Mouse (Mus musculus): ENCODE data around the gene Gm10190.
A peak's percentile ranks its signal among the peaks of the same experiment; 100 is the strongest.
"Not testable (repeated sequence)": the region's sequence is repeated elsewhere in the genome, so short reads cannot be mapped to it uniquely, and the experiment has no call there.

Gene Gm10190

DNA sequence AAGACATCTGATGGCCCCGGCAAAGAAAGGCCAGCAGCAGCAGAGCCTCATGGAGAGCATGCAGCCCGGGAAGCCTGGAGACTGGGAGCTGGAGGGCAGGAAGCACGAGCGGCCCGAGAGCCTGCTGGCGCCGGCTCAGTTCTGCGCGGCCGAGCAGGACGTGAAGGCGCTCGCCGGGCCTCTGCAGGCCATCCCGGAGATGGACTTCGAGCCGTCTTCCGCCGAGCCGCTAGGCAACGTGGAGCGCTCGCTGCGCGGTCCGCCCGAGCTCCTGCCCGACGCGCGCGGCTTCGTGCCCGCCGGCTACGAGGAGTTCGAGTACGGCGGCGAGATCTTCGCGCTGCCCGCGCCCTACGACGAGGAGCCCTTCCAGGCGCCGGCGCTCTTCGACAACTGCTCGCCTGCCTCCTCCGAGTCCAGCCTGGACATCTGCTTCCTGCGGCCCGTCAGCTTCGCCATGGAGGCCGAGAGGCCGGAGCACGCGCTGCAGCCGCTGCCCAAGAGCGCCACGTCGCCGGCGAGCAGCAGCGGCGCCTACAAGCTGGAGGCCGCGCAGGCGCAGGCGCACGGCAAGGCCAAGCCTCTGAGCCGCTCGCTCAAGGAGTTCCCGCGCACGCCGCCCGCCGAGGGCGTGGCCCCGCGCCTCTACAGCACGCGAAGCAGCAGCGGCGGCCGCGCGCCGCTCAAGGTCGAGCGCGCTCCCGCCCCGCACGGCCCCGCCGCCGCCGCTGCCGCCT is at the start of gene Gm10190:
Gene Gm10190 (minus strand): TSS at position 553 of the 737 bp plus-strand sequence.
- peak; percentile 80 to 87 for DNase-seq (ENCODE audit: low spot score in 2 of 2)

DNA sequence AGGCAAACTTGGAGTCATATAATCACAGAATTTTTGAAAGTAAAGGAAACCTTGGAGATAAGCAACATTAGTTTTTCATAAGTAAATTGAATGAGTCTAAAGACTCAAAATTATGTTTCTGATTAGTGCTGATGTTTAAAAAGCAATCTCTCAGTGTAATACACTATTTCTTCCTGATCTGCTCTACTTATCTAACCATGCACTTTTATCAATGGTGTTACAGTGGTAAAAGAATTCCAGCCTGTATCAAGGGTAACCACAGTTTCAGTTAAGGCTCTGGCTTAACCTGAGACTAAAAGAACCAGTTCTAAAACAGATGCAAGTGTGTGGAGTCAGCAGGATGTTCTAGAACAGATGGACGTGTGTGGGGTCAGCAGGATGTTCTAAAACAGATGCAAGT is 47.7 kb upstream of the Gm10190 start:
- DNase-seq (ENCODE audit: low spot score in 2 of 2) = no peak

GRCm38 (mm10) chr17:80418572-80419210 is 45.4 kb upstream of the Gm10190 start:
- DNase-seq (ENCODE audit: low spot score in 2 of 2) = no peak

DNA sequence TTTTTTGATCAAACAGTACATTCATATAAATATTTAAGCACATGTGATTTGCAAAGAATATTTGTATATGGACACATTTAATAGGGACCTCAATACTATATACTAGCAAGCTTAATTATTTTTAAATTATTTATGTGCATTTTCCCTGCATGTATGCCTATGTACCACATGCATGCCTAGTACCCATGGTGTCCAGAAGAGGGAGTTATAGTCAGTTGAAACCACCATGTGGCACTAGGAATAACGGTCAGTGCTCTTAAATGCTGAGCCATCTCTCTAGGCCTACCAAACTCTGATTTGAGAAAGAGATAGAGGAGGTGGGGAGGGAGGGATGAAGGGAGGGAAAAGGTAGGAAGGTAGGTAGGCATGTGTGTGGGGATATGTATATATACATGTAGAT is 37.8 kb upstream of the Gm10190 start:
- no peak for DNase-seq (ENCODE audit: low spot score in 2 of 2)

DNA sequence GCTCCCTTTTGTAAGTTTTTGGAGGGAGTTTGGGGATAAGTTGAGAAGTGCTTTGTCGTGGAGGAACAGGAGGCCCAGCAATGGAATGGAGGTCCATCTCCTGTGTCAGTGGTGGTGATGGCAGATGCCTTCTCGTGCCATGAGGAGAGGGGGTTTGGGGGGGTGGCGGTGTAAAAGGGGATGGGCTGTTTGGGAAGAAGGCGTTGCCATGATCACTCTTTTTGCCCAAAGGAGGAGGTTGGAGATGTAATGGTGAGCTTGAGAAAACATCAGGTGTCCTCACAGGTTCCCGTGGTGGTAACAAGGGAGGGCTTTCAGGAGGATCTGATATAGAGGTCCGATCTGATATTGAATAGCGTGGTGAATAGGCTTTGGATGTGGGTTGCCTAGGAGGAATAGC is 24.9 kb upstream of the Gm10190 start:
- DNase-seq (ENCODE audit: low spot score in 2 of 2) = no peak

DNA sequence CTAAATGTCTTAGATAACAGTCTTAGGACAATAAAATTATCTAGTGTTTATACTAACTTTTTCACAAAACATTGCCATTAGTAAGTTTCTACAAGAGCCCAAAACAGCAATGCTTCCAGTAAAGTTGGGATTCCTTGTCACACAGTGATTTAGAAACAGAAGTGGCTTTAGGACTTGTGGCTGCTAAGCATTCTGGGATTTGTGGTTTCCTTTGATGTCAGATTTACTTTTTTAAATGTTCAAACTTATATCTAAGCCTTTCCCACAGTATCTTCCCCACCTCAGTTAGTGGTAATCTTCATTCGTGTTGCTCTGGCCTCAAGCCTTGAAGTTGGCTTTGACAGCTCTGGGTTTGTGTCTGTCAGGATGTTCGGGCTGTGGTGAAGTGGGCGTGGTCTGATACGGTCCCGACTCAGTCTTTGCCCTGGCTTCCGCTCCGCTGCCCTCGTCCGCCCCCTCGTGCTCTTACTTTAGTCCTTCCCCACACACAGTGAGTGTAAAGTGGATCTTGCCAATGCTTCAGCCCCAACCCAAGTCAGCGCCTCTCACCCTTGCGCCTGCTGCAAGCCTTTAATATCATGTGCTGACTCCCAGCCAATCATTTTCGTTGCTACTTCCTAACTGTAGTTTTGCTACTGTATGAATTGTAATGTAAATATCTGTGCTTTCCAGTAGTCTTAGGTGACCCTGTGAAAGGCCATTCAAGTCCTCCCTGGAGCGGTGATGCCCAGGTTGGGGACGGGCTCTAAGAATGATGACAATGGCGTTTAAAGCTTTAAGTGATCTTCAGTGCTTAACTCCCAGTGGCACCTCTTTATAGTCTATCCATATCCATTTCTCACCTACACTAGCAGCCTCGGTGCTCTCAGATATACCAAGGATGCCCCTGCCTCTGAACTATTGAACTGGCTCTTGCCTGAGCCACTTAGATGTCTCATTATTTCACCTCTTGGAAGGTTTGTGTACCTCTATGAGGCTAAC is 18.4 kb upstream of the Gm10190 start:
- DNase-seq (ENCODE audit: low spot score in 2 of 2) = peak; percentile 50 to 69

DNA sequence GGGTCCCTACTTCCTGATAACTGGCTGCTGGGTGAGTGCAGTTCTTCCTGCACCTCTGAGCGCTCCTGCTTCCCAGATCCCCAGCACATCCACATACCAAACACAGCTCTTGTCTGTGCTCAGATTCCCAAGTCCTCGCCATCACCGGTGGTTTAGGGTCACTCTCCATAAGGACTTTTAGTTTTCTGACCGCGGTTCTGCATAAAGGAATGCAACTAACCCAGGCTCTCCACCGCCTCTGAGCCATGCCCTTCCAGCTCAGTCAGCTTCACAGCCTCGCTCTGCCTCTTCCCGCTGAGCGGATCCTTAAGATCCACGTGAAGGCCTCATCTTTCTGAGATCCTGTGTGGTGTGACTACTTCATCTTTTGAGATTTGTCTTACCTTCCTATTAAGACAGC is 16.7 kb upstream of the Gm10190 start:
- DNase-seq (ENCODE audit: low spot score in 2 of 2) = no peak

- DNase-seq (ENCODE audit: low spot score in 2 of 2) = no peak
Observed at GRCm38 (mm10) chr17:80385671-80386070, 12.3 kb upstream of the Gm10190 start.

GRCm38 (mm10) chr17:80378386-80378785 is 5.0 kb upstream of the Gm10190 start:
- not testable (repeated sequence) for DNase-seq (ENCODE audit: low spot score in 2 of 2)

DNA sequence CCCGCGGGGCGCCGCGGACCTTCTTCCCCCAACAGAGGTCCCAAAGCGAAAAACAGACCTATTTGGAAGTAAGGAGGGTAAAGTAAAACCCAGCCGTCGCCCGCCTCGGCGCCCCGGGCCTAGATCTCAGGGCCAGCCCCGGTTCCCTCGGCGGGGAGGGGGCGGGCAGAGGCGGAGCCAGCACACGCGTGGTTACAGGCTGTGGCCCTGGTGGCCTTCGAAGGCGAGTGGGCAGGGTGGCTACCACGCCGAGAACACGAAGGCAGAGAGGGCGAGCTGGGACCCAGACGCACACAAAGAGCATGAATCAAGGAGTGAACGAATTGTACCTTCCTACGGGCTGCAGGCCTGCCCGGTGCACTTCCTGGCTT is 370 bp upstream of the Gm10190 start:
- DNase-seq (ENCODE audit: low spot score in 2 of 2) = no peak

- DNase-seq (ENCODE audit: low spot score in 2 of 2) = no peak
Observed at GRCm38 (mm10) chr17:80368606-80369005, 4.7 kb downstream of the Gm10190 start.

DNA sequence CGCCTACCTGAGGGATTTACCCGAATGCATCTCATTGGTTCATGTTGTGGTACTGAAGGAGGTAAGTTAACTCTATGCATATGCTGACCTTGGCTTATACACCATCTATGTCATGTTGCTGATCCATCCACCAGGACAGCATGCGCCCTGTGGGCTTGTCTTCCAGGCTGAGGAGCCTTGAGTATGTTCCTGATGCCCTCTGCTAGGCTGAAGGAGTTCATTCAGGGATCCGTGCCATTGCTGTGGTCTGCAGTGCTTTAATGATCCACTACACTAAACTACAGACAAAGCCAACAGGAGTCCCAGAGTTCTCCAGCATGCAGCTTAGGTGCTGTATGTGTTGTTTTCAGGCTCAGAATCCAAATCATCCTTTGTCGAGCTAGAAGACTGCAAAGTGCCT is 6.1 kb downstream of the Gm10190 start:
- DNase-seq (ENCODE audit: low spot score in 2 of 2) = no peak

DNA sequence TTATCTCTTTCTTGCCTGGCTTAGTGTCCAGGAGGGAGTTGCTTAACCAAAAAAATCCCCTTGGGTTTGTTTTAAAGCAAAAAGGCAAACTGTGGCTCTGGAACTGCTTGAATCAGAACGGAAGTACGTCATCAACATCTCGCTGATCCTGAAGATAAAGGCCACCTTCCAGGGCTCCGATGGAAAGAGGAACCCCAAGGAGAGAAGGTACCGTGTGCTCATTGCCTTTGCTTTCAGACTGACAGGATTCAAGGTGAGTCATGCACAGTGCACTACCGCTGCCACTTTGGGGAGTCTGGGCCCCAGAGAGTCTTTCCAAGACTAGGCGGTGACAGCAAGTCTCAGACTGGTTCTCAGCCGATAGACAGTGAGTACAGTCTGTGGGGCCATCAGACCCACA is 13.1 kb downstream of the Gm10190 start:
- DNase-seq (ENCODE audit: low spot score in 2 of 2) = no peak

GRCm38 (mm10) chr17:80347234-80347633 is 26.1 kb downstream of the Gm10190 start:
- DNase-seq (ENCODE audit: low spot score in 2 of 2) = no peak

- DNase-seq (ENCODE audit: low spot score in 2 of 2) = no peak
Observed at GRCm38 (mm10) chr17:80346591-80347125, 26.7 kb downstream of the Gm10190 start.

DNA sequence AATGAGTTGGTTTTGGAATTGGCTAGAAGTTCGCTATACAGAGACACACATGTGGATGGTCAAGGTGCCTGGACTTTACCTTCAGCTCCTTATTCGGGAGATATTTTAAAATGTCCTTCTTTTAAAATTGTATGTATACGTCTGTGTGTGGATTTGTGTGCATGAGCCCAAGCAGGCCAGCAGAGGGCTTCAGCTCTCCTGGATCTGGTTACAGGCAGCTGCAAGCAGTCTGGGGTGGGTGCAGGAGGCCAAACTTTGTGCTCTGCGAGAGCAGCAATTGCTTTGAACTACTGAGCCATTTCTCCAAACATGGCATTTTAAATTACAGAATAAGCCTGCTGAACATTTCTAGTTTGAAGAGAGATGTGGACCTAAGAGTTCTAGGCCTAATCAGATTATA is 28.1 kb downstream of the Gm10190 start:
- no peak for DNase-seq (ENCODE audit: low spot score in 2 of 2)

DNA sequence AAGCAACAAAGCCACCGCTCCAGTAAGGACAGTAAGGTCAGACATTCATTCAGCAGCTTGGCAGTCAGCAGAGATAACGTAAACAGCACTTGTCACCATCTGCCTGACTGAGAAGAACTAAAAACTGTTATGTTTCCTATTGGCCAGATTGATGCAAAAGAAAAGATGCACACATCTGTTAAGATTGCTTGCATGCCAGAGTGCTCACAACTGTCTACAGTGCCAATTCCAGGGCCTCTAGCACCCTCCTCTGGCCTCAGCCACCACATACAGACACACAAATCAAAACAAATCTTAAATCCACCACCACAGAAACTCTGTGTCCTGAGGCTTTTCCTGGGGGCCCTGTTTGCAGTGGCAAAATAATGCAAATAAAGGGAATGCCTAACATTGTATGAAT is 41.0 kb downstream of the Gm10190 start:
- DNase-seq (ENCODE audit: low spot score in 2 of 2) = no peak

GRCm38 (mm10) chr17:80326431-80326830 is 46.9 kb downstream of the Gm10190 start:
- DNase-seq (ENCODE audit: low spot score in 2 of 2) = no peak

DNA sequence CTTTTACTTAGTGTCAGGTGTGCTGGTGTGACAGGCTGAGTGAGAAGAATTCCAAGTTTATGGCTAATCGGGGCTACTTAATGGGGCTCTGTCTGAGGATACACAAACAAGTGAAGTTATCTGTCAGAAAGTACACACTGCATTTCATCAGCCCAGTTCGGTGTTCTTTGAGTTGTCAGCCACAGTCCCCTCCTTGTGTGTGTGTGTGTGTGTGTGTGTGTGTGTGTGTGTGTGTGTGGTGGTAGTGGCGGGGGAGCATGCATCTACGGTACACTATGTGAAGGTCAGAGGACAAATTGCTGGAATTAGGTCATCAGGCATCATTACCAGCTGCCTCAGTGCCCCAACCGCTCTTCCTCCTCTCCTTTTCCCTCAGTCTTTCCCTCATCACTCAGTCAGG is 47.9 kb downstream of the Gm10190 start:
- peak in 1 of 2 experiments; percentile 36 for DNase-seq (ENCODE audit: low spot score in 2 of 2)

DNA sequence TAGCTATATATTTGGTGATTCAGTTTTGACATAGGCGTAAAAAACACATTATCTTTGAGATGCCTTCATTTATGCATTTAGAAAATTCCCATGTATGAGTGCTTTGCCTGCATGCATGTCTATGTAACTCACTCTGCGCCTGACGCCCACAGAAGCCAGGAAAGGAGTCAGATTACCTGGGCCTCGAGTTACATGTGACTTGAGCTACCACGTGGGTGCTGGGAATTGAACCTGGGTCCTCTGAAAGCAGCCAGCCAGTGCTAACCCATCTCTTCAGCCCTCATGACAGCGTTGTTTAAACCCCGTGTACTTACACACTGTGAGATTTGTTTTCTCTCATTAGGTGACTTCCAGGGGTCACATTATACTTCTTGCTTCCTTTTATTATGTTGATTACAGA is 48.8 kb downstream of the Gm10190 start:
- peak in 1 of 2 experiments; percentile 51 for DNase-seq (ENCODE audit: low spot score in 2 of 2)

GRCm38 (mm10) chr17:80323658-80324057 is 49.7 kb downstream of the Gm10190 start:
- no peak for DNase-seq (ENCODE audit: low spot score in 2 of 2)

Measured in spleen, postnatal 4 days (tissue).